Mouse (Mus musculus) kidney, adult 8-10 months (tissue): Measurements from ENCODE around the gene Pak4.
"Not testable (repeated sequence)": the region's sequence is repeated elsewhere in the genome, so short reads cannot be mapped to it uniquely, and the experiment has no call there.

Experiments
- DNase-seq, 2 experiments: peaks; one replicate each; pipeline ENCODE4 v3.0.0; 2022

Gene Pak4

GRCm38 (mm10) chr7:28560856-28561255 is 37.1 kb downstream of the Pak4 start:
- DNase-seq: no peak

DNA sequence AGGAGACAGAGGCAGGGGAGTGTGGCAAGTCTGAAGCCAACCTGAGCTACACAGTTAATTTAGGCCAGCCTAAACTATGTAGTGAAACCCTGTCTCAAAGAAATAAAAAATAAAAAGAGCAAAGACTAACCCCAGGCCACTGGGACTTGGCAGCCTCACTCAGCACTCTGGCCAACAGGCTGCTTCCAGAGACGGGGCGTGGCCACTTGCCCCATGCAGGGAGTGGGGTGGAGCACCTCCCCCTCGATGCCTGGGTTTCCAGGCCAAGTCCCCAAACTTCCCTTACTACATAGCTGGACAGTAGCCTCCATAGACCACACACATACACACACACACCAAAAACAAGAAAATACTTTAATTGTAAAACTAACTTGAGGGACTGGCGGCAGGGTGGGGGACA is 39.5 kb downstream of the Pak4 start:
- peak; percentile 78 to 80 for DNase-seq

DNA sequence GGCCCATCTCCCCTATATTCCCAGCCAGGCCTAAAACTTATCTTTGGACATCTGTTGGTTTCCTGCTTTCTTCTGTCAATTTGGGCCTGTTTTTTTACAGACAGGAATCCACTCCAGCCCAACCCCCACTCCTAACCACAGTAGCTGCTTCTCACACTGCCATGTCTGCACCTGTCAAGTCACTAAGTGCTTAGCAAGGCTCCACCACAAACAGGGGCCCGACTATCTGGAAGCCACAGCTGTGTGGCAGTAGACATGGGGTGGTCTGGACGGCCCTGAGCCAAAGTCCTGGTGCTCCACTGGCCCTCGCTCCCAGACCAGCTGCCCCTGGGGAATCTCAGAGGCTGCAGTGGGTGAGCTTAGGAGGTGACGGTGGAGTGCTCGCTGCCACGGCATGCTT is 40.3 kb downstream of the Pak4 start:
- no peak for DNase-seq

DNA sequence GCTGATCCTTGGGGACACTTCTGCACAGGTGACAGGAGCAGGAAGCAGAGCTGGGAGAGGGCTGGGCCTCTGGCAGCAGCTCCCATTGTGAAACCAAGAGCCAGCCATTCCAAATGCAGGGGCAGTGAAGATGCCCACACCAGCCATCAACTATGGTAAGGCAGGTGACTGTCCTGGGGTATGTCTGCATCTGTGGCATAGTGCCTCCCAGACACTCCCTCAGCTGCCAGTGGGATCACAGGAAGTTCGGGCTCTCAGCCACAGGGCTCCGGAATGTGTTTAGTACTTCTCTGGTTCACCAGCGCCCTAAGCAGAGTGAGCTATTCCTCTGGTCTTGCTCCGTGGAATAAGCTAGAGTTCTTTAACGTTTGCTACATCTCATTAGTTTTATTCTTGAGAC is 40.9 kb downstream of the Pak4 start:
- no peak for DNase-seq

GRCm38 (mm10) chr7:28555939-28556535 is 41.9 kb downstream of the Pak4 start:
- no peak for DNase-seq

- DNase-seq: no peak
Observed at GRCm38 (mm10) chr7:28553076-28553475, 44.9 kb downstream of the Pak4 start.

DNA sequence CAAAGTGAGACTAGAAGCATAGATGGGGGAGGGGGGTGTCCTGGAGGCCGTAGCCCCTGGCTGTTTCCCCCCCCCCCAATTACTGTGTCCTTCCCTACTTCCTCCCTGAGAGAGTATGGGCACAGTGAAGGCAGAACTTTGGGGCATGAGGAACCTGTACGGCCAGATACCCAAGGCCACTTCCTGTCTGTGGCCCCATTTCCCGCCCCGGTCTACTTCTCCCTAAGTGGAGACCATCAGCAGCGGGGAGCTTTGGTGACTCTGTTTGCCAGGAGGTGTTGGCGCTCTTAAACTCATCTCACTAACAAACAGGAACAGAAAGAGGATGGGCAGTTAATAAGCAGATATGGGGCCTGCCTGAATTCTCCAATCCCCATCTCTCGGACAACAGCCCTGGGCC is 50.4 kb downstream of the Pak4 start:
- DNase-seq: no peak

- no peak for DNase-seq
Observed at GRCm38 (mm10) chr7:28547154-28547553, 50.8 kb downstream of the Pak4 start, which contains the start of gene Nccrp1. Gene Nccrp1 (minus strand): TSS chr7:28547254.

GRCm38 (mm10) chr7:28546649-28547048 is 51.3 kb downstream of the Pak4 start:
- no peak for DNase-seq

DNA sequence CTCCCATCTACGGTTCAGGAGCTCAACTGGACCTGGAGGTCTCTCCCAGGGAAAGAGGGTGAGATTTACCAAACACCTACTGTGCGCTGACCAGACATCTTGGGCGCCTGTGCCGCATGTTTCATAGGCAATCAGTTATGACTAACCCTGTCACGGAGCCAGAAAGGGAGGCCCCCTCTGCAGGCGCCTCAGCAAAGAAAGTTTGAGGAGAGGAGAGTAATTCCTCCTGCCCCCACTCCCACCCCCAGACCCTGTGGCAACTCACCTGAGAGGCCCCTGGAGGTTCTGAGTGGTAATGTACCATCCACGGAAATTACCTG is 52.1 kb downstream of the Pak4 start:
- no peak for DNase-seq

GRCm38 (mm10) chr7:28545048-28545890 is 52.7 kb downstream of the Pak4 start:
- DNase-seq: peak in 1 of 2 experiments; percentile 50

GRCm38 (mm10) chr7:28544051-28544601 is 53.9 kb downstream of the Pak4 start:
- peak; percentile 41 to 52 for DNase-seq

- no peak for DNase-seq
Observed at GRCm38 (mm10) chr7:28540526-28540925, 57.5 kb downstream of the Pak4 start, which contains the start of gene Sycn. Gene Sycn (plus strand): TSS chr7:28540885.

GRCm38 (mm10) chr7:28538886-28539285 is 59.1 kb downstream of the Pak4 start:
- not testable (repeated sequence) for DNase-seq

DNA sequence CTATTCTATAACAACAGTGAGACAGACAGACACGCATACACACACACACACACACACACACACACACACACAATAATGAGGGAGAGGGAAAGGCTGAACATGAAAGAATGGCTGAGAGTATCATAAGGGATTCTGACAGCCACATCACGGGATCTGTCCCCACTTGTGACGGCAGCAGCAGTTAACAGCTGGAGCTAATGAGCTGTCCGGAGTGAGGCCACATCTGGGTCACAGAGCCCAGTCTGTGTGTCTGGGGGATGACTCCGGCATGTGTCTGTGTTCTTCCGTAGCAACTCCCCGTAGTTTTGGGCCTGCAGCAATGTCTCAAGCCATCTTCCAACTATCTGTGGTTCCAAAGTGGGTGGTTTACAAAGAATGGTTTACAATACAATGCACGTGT is 66.0 kb downstream of the Pak4 start:
- no peak for DNase-seq

GRCm38 (mm10) chr7:28527922-28528719 is 69.9 kb downstream of the Pak4 start:
- peak; percentile 75 to 86 for DNase-seq

GRCm38 (mm10) chr7:28522536-28522935 is 75.4 kb downstream of the Pak4 start, which contains the start of gene Ifnl3:
Gene Ifnl3 (plus strand): TSS chr7:28522836.
- not testable (repeated sequence) for DNase-seq

DNA sequence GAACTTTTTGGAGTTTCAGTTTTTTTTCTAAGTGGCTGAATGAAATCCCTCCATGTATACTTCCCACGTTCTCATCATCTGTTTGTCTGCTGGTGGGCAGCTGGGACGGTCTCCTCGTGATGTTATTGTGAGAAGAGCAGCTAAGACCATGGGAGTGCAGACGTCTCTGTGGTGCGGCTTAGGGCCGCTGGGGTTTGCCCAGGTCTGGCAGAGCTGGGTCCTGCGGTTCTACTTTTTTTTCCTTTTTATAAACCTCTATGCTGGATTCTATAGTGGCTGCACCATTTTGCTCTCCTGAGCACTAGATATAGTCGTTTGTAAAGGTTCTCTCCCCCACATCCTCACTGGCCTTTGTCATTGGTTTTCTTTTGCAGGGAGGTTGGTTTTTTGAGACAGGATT is 86.5 kb downstream of the Pak4 start:
- no peak for DNase-seq

GRCm38 (mm10) chr7:28510405-28510974 is 87.5 kb downstream of the Pak4 start, which contains the start of gene Ifnl2:
Gene Ifnl2 (minus strand): TSS chr7:28510455.
- not testable (repeated sequence) for DNase-seq

- not testable (repeated sequence) for DNase-seq
Observed at GRCm38 (mm10) chr7:28509121-28509520, 88.9 kb downstream of the Pak4 start.
